Mouse (Mus musculus): Measurements from ENCODE around the gene Shf. TPM values are rescaled to one million over a fixed set of nuclear protein-coding genes. Genes with fewer than 3 reads are reported as not detected.

The Shf gene
- polyA plus RNA-seq, 1 experiment, result not detected

DNA sequence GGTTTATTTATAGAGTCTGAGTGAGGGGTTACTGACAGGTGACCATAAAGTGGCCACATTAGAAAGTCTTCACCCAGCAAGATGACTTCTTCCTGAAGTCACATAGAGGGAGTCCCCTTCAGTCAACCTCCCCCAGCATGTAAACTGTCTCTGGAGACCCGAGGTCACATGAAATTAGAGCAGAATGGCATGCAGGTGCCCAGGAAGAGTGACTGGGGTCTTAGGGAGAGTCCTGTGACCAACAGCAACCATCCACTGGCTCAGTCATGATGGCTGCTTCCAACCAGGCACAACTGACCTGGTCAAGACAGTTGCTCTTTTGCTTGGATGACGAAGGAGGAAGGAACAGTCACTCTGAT lies 10.3 kb upstream of the Shf start:
- no peak overlapping the region for H3K27ac ChIP-seq (ENCODE audit: insufficient read depth, low read depth, low read length)
- TF ChIP-seq CTCF (IDR thresholded peaks at IDR 0.05; ENCODE audit: insufficient read depth, low read depth, low read length), result no peak
- no peak for TF ChIP-seq POLR2A (IDR thresholded peaks at IDR 0.05; ENCODE audit: insufficient read depth, low read depth, low read length)
- WGBS, result 53% methylated on average over 2 of the region's 2 CpGs
- peaks cover 4% of the 10 kb centered on the region for H3K4me1 ChIP-seq (ENCODE audit: control insufficient read depth, insufficient read depth, low read length)
- H3K4me3 ChIP-seq (ENCODE audit: insufficient read depth, low read depth, low read length), result no peak overlapping the region

DNA sequence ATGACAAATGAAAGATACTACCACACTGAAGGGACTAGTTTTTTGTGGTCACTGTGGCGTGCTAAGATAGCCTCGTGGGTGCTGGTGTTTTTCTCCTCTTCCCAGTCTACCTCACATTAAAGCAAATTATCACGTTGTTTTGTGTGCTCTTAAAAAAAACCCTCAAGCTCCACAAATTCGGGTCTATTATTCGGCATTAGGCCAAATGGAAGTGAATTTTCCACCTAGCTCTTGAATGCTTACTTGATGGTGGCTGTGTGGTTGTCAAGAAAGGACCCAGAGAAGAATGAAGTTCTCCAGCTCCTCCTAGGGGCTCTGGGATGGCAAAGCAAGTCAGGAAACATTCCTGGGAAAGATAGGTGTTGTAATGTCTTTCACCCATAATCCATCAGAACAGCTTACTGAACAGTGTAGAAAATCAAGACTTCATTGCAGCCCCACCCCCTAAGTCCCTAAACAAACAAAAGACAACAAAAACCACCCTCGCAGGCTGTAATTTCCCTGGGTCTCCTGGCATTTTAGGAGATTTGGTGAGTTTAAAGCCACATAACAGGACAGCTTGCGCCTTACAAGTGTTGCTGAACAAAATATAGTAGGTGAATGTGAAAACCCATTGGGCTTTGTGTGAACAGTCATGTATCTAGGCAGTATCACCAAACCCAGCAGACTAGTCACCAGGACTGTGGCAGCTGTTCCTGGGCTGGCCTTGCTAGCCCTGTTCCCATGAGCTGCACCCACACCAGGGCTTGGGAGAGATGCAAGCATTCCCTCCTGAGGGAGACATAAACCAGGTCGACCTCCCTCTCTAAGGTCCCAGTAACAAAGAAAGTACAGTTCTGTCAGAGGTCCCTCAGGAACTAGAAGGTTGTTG lies 9.7 kb upstream of the Shf start:
- TF ChIP-seq CTCF (IDR thresholded peaks at IDR 0.05; ENCODE audit: insufficient read depth, low read depth, low read length) (no peak), POLR2A (IDR thresholded peaks at IDR 0.05; ENCODE audit: insufficient read depth, low read depth, low read length) (no peak)
- Histone ChIP-seq H3K4me1 (ENCODE audit: control insufficient read depth, insufficient read depth, low read length) (peaks cover 4% of the 10 kb centered on the region), H3K4me3 (ENCODE audit: insufficient read depth, low read depth, low read length) (no peak overlapping the region), H3K27ac (ENCODE audit: insufficient read depth, low read depth, low read length) (no peak overlapping the region)
- 25% methylated on average over 8 of the region's 8 CpGs for WGBS

DNA sequence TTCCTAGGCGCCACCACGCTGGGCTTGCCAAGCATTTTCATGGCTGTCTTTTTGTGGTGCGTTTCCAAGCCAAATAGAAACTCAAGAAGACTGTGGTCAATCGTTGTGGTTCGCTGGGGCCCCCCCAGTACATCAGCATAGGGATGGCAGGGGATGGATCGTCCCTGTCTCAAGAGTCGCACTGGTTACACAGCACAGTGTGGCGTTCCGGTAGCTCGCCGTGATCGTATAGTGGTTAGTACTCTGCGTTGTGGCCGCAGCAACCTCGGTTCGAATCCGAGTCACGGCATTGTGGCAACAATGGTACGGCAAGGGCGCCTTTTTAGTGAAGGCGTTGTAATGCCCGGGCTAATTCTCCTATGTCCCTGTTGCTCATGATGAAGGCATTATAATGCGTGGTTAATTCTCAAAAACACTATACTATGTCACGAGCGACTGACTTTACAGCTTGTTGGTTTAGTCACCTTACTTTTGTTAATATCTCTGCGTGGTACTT lies 8.8 kb upstream of the Shf start:
- Histone ChIP-seq H3K4me1 (ENCODE audit: control insufficient read depth, insufficient read depth, low read length) (peaks cover 4% of the 10 kb centered on the region), H3K4me3 (ENCODE audit: insufficient read depth, low read depth, low read length) (peak overlapping the region; percentile 71), H3K27ac (ENCODE audit: insufficient read depth, low read depth, low read length) (peak overlapping the region; percentile 90)
- WGBS, result under 1% methylated on average over 26 of the region's 26 CpGs
- TF ChIP-seq CTCF (IDR thresholded peaks at IDR 0.05; ENCODE audit: insufficient read depth, low read depth, low read length), result no peak
- TF ChIP-seq POLR2A (IDR thresholded peaks at IDR 0.05; ENCODE audit: insufficient read depth, low read depth, low read length), result no peak

DNA sequence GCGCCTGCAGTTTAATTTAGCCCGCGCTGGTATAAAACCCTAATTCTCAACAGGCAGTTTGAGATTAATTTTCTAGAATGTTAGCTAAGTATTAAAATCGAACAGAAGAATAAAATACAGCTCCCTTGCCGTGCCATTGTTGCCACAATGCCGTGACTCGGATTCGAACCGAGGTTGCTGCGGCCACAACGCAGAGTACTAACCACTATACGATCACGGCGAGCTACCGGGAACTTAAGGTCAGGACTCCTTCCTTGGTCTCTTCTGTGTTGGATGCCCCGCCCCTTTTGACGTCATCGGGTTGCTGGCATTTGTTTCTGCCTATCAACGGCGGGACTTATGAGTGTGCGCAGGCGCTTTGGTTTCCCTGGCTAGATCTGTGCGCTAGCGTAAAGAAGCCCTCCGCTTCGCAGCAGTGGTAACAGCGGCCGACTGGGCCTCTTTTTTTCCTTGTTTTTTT lies 8.3 kb upstream of the Shf start:
- WGBS, result under 1% methylated on average over 28 of the region's 28 CpGs
- peak overlapping the region; percentile 71 for H3K4me3 ChIP-seq (ENCODE audit: insufficient read depth, low read depth, low read length)
- H3K4me1 ChIP-seq (ENCODE audit: control insufficient read depth, insufficient read depth, low read length), result peaks cover 4% of the 10 kb centered on the region
- TF ChIP-seq CTCF (IDR thresholded peaks at IDR 0.05; ENCODE audit: insufficient read depth, low read depth, low read length) (no peak), POLR2A (IDR thresholded peaks at IDR 0.05; ENCODE audit: insufficient read depth, low read depth, low read length) (peak; percentile 84)
- H3K27ac ChIP-seq (ENCODE audit: insufficient read depth, low read depth, low read length), result peak overlapping the region; percentile 90

DNA sequence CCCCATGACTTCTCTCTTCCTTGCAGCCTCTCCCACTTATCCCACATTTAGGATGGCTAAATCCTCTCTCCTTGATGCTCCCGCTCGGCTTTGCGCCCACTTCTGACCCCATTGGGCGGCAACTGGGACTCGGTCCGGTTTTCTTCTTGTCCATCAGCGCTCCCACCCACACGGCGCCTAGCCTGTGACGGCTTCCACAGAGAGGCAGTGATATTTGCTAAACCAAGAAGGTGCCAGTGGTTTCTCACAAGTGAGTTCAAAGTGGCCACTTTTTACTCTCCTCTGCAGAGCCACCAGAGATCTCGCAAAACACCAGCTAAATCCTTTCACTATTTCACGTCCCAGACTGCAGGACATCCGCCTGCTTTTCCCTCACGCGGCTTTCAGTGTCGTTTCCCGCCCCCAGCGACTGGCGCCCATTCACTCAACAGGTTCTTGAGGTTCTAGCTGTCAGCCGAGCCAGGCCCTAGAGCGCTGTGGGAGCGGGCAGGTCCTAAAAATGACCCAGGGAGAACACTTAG lies 7.1 kb upstream of the Shf start:
- WGBS, result under 1% methylated on average over 22 of the region's 22 CpGs
- H3K4me1 ChIP-seq (ENCODE audit: control insufficient read depth, insufficient read depth, low read length), result peaks cover 4% of the 10 kb centered on the region
- H3K4me3 ChIP-seq (ENCODE audit: insufficient read depth, low read depth, low read length), result peak overlapping the region; percentile 69
- peak overlapping the region; percentile 40 for H3K27ac ChIP-seq (ENCODE audit: insufficient read depth, low read depth, low read length)
- no peak for TF ChIP-seq POLR2A (IDR thresholded peaks at IDR 0.05; ENCODE audit: insufficient read depth, low read depth, low read length)
- no peak for TF ChIP-seq CTCF (IDR thresholded peaks at IDR 0.05; ENCODE audit: insufficient read depth, low read depth, low read length)

DNA sequence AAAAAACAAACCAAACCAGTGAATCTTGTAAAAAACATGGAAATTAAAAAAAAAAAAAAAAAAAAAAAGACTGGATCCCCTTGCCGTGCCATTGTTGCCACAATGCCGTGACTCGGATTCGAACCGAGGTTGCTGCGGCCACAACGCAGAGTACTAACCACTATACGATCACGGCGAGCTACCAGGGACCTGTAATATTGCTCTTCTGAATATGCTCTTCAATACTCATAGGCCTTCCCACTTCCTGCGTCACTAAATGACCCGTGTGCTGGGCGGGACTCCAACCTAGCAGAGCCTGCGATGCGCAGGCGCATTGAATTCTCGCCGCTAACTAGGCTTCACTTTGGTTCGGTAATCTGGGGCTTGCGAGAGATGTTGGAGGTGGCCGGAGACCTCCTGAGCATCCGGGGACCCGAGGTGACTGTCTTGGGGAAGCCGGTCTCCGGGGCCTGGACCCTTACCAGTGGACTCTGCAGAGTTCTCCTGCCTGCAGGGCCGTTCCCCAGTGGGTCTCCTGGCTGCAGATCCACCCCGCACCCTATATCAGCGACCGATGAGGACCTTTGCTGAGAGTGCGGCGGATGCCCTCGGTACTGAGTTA lies 6.5 kb upstream of the Shf start:
- WGBS, result under 1% methylated on average over 32 of the region's 32 CpGs

DNA sequence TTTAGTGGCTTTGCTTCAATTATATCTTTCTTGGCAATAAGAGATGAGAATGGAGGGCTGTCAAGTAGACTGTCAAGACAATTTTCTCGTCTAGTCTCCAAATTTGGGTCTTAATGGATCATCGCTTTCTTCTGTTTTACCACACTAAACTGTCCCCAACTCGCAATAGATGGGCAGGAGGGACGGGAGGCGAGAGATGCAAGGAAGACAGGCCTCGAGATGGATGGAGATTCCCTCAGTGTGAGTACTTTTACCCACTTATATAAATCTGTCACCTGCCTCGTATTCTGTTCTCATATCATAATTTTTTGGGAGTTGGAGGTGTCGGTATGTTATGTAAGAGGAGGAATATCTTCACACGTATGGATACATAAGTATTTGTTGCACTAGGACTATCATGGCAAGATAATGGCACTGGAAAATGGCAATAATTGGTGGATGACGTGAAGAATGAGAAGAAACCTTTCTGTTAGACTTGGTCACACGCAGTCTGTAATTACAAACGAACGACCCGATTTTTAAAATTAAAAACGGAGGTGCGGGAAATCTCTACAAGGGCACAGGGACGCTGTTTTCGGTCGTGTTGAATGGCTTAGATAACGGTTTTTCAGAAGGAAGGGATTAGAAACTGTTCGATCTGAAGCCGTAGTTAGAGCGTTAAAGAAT lies 5.8 kb upstream of the Shf start:
- 13% methylated on average over 23 of the region's 23 CpGs for WGBS
- Histone ChIP-seq H3K4me3 (ENCODE audit: insufficient read depth, low read depth, low read length) (peak overlapping the region; percentile 40), H3K27ac (ENCODE audit: insufficient read depth, low read depth, low read length) (peak overlapping the region; percentile 87), H3K4me1 (ENCODE audit: control insufficient read depth, insufficient read depth, low read length) (peaks cover 4% of the 10 kb centered on the region)
- TF ChIP-seq CTCF (IDR thresholded peaks at IDR 0.05; ENCODE audit: insufficient read depth, low read depth, low read length) (no peak), POLR2A (IDR thresholded peaks at IDR 0.05; ENCODE audit: insufficient read depth, low read depth, low read length) (no peak)

More for the DNA sequence above, 6.5 kb upstream of the Shf start:
- H3K4me1 ChIP-seq (ENCODE audit: control insufficient read depth, insufficient read depth, low read length), result peaks cover under 1% of the 10 kb centered on the region; the same call in 1 of the 2 replicates
- TF ChIP-seq POLR2A (IDR thresholded peaks at IDR 0.05; ENCODE audit: insufficient read depth, low read depth, low read length), result peak; percentile 39; the same call in 1 of the 2 replicates
- no peak for TF ChIP-seq CTCF (IDR thresholded peaks at IDR 0.05; ENCODE audit: insufficient read depth, low read depth, low read length)
- peak overlapping the region; percentile 69 for H3K4me3 ChIP-seq (ENCODE audit: insufficient read depth, low read depth, low read length)
- peak overlapping the region; percentile 40 for H3K27ac ChIP-seq (ENCODE audit: insufficient read depth, low read depth, low read length)

DNA sequence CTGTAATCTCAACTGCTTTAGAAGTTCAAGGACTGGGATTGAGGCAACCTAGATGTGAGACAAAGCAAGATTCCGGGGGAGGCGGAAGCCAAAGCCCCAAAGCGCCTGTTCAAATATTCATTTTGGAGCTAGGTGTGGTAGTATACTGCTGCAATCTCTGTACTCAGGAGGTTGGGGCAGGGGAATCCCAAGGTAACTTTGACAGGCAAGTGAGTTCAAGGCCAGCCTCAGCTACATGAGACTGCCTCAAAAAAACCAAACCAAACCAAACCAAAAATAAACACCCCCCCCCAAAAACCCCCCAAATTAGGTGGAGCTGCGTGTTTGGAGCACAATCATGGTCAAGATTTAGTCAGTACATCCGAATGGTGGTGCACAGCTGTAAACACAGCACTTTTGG lies 5.0 kb upstream of the Shf start:
- Histone ChIP-seq H3K4me1 (ENCODE audit: control insufficient read depth, insufficient read depth, low read length) (peaks cover 6% of the 10 kb centered on the region), H3K27ac (ENCODE audit: insufficient read depth, low read depth, low read length) (no peak overlapping the region), H3K4me3 (ENCODE audit: insufficient read depth, low read depth, low read length) (no peak overlapping the region)
- TF ChIP-seq CTCF (IDR thresholded peaks at IDR 0.05; ENCODE audit: insufficient read depth, low read depth, low read length) (no peak), POLR2A (IDR thresholded peaks at IDR 0.05; ENCODE audit: insufficient read depth, low read depth, low read length) (no peak)
- 79% methylated on average over 5 of the region's 5 CpGs for WGBS

Measured in olfactory bulb, adult 2 months (tissue).